Mouse (Mus musculus) right cerebral cortex, postnatal 36 days (tissue): ENCODE measurements at regions not wholly inside any gene's neighbourhood (a gene's known extent, or its start where the extent isn't known, plus 50 kb on each side); places are given as distances from the start of the nearest gene placed in this dataset.

Experiments used
- DNase-seq, 2 experiments: peaks; one replicate each; pipeline ENCODE4 v3.0.0; 2022; ENCODE audit warnings: low spot score in 2 of 2, mixed read lengths in 1 of 2

- no peak for DNase-seq
Measured at GRCm38 (mm10) chr14:107978141-107978540, 935.8 kb downstream of the Slitrk1 start.

DNA sequence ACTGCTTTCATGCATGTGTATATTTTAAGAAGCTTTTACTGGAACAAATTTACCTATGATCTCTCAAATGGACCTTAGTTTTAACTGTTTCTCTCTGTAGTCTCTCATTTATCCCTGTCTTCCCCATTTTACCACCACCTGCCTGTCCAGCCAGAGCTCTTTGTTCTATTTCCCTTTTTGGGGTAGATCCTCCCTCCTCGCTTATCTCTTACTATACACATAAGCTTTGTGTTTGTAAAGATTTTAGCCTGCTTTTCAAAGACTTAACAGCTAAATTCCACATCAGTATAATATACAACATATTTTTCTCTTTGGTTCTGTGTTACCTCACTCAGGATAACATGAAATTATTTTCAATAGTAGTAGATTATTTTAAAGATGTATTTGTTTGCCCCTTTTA, 961.9 kb downstream of the Slitrk1 start:
- no peak for DNase-seq

GRCm38 (mm10) chr14:107903717-107904116, 1010.2 kb downstream of the Slitrk1 start:
- DNase-seq, result no peak

- no peak for DNase-seq
Measured at GRCm38 (mm10) chr14:107901823-107902222, 1012.1 kb downstream of the Slitrk1 start.

DNA sequence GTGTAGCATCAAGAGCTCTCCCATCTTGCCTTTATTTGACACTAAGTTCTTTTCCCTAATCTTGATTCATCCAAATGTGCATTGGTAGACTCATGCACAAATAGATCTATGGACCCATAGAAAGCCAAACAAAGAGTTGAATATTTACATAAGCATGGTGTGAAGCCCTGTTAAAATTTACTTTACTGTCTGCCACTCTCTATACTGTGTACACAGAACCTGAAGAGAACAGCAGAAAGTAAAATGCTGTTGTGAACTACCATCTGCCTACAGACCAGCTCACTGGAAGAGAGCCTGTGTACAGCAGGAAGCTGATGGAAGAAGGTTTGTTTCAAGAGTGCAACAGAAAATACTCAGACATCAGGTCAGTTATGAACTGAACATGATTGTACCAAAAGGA, 1053.1 kb downstream of the Slitrk1 start:
- DNase-seq, result no peak

DNA sequence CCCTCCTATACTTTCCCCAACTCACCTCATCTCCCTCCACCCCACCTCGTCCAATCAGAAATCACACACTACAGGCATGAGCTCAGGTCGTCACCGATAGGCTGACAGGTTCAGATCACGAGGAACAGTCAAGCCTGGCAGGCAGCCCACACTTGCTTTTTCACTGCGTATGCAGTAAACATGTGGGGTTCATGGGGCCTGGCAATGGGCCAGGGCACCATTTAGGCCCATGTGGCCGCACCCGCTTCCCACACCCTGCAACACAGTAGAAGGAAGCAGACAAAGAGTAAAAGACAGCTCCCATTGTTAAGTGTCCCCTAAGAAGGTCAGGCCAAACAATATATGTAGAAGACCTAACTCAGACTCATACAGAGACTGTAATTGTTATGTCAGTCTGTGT, 1064.3 kb downstream of the Slitrk1 start:
- no peak for DNase-seq

DNA sequence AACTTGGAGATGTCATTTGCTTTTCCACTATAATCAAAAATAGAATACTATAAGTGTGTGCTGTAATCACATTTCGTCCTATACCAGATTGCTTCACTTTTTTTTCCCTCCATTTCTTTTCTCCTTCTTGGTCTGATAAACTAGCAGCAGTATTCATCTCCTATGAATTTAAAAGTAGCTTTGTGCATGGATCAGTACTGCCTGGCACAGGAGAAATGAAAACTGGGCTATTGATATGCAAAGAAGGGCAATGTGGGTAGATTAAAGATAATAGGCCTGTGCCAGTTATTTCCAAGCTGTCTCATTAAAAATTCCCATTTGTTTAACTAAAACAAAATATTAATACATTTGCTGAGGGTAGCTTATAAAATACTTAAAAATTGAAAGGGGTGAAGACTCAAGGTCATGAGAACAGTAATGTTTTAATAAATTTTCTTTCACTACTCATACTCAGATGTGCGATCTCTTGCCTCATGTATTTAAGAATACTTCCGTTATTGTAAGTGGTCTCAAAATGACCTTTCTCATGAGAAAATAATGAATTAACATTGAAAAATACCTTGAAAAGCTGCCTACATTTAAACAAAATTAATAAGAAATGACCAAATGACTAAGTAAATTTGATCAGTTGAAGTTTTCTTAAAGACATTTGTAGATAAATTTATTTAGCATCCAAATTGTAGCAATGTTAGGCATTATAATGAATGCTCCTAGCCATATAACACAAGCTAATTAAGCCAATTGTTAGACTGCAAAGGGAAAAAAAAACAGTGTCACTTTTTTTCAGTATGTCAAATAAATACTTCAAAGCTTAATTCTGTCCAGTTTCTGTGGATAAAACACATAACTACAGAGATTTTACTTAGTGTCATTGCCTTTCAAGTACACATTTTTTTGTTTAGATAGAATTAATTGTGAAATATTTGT, 1068.4 kb downstream of the Slitrk1 start:
- no peak for DNase-seq

DNA sequence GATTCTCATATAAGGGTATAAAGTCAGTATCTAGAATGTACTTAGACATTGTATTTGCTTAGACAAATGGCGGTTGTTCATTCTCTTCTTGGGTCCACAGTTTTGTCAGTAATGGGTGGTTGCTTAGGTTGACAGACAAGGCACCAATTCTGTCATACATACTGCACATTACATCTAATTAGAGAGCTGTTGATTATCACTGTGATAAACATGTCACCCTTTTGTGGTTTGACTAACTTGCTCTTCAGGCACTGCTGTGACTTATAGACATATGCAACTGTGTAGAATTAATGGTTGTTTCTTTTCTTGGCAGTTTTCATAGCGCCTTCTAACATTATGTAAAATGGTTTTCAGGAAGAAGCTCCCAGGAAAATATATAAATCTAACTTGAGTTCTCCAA, 1069.4 kb downstream of the Slitrk1 start:
- DNase-seq, result no peak

DNA sequence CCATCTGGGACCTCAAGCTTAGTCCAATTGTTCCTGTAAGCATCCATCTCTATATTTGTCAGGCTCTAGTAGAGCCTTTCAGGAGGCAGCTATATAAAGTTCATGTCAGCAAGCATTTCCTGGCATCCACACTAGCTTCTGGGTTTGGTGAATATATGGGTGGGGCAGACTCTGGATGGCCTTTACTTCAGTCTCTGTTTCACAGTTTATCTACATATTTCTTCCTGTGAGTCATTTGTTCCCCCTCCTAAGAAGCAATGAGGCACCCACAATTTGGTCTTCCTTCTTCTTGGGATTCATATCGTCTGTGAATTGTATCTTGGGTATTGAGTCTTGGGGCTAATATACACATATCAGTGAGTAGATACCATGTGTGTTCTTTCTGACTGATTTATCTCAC, 1081.0 kb downstream of the Slitrk1 start:
- no peak for DNase-seq

DNA sequence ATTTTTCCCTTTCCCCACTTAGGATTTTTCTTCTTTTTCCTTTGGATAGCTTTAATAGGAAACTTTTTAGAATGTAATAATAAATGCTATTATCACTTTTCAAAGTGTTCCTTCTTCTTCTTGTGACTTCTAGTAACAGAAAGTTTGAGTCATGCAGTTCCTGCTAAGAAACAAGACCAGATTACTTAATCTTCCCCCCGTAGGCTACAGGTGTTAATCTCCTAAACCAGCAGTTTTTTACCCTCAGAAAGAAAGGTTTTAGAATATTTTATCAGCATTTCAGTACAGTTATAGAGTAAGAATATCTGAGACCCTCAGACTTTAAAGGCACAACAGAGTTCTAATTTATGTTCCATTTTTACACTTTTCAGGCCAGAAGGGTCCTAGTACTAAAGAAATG, 1128.7 kb downstream of the Slitrk1 start:
- no peak for DNase-seq
